Mouse (Mus musculus) MEL (cell line): ENCODE data around the gene Olfr1034. TPM values are rescaled to one million over a fixed set of nuclear protein-coding genes. Genes with fewer than 3 reads are reported as not detected.

Source experiments
- DNase-seq: peaks from one replicate; pipeline ENCODE4 v3.0.0; 2011; ENCODE audit warnings: low read depth, low spot score
- H3K27ac ChIP-seq: 2 replicates; pipeline ENCODE4 v1.5.1; 2012; ENCODE audit warnings: low read depth, mild to moderate bottlenecking, control low read depth, low read length, moderate library complexity; ENCODE audit not compliant: control insufficient read depth
- H3K27me3 ChIP-seq, 2 experiments: fragments of 150-350 bp in 1 of 2; sonication (generic) in 1 of 2; 2 replicates each; pipeline ENCODE4 v1.6.1; 2012; ENCODE audit warnings: low read length in 2 of 2, mild to moderate bottlenecking in 2 of 2, improper control_type of control experiment in 1 of 2, moderate library complexity in 1 of 2; ENCODE audit not compliant: insufficient read depth in 2 of 2, control insufficient read depth in 1 of 2
- H3K36me3 ChIP-seq, 2 experiments: 2 replicates each; pipeline ENCODE4 v1.6.1; 2012 to 2014; ENCODE audit warnings: low read length in 2 of 2, improper control_type of control experiment in 1 of 2, inconsistent platforms in 1 of 2, mild to moderate bottlenecking in 1 of 2; ENCODE audit not compliant: insufficient read depth in 2 of 2, control insufficient read depth in 1 of 2
- H3K4me1 ChIP-seq, 2 experiments: fragments of 150-350 bp in 1 of 2; sonication (generic) in 1 of 2; 2 replicates each; pipeline ENCODE4 v1.6.1; 2012; ENCODE audit warnings: low read length in 2 of 2, improper control_type of control experiment in 1 of 2, mild to moderate bottlenecking in 1 of 2; ENCODE audit not compliant: insufficient read depth in 2 of 2, control insufficient read depth in 1 of 2
- H3K4me3 ChIP-seq, 2 experiments: fragments of 150-350 bp in 1 of 2; sonication (generic) in 1 of 2; 2 replicates each; pipeline ENCODE4 v1.5.1; 2012; ENCODE audit warnings: low read depth in 2 of 2, low read length in 2 of 2, mild to moderate bottlenecking in 2 of 2, moderate library complexity in 2 of 2, control low read depth in 1 of 2, improper control_type of control experiment in 1 of 2; ENCODE audit not compliant: control insufficient read depth in 1 of 2, insufficient read depth in 1 of 2
- H3K79me2 ChIP-seq: 2 replicates; pipeline ENCODE4 v1.6.1; 2012; ENCODE audit warnings: mild to moderate bottlenecking, low read length, moderate library complexity; ENCODE audit not compliant: control insufficient read depth, poor library complexity, insufficient read depth
- H3K9ac ChIP-seq: 2 replicates; pipeline ENCODE4 v1.6.1; 2012; ENCODE audit warnings: low read depth, mild to moderate bottlenecking, control low read depth, low read length, moderate library complexity; ENCODE audit not compliant: control insufficient read depth, poor library complexity, severe bottlenecking
- H3K9me3 ChIP-seq: fragments of 150-350 bp; sonication (generic); replicated peaks from 2 replicates; pipeline ENCODE4 v1.6.1; 2012; ENCODE audit warnings: mild to moderate bottlenecking, low read length, improper control_type of control experiment, moderate library complexity; ENCODE audit not compliant: insufficient read depth
- GATA1 ChIP-seq: IDR thresholded peaks from 2 replicates; pipeline ENCODE4 v1.6.1; 2011; ENCODE audit warnings: low read depth, low read length, improper control_type of control experiment
- MAX ChIP-seq: IDR thresholded peaks from 2 replicates; pipeline ENCODE4 v1.6.1; 2011; ENCODE audit warnings: low read length, improper control_type of control experiment
- MAZ ChIP-seq: IDR thresholded peaks from 2 replicates; pipeline ENCODE4 v1.6.1; 2012; ENCODE audit warnings: low read depth, mild to moderate bottlenecking, inconsistent platforms, low read length, improper control_type of control experiment
- NELFE ChIP-seq: IDR thresholded peaks from 2 replicates; pipeline ENCODE4 v1.6.1; 2011; ENCODE audit warnings: low read depth, low read length, improper control_type of control experiment
- TBP ChIP-seq: IDR thresholded peaks from 2 replicates; pipeline ENCODE4 v1.8.0; 2011; ENCODE audit warnings: low read depth, low read length, improper control_type of control experiment
- USF1 ChIP-seq: IDR thresholded peaks from 2 replicates; pipeline ENCODE4 v1.6.1; 2014; ENCODE audit warnings: low read depth, mild to moderate bottlenecking, inconsistent platforms, low read length, improper control_type of control experiment, moderate library complexity
- ZKSCAN1 ChIP-seq: IDR thresholded peaks from 2 replicates; pipeline ENCODE4 v1.6.1; 2012; ENCODE audit warnings: low read depth, mild to moderate bottlenecking, inconsistent platforms, low read length, improper control_type of control experiment, moderate library complexity
- polyA plus RNA-seq, 2 experiments: library from polyadenylated mRNA; stranded (reverse) in 1 of 2; unstranded in 1 of 2; fragments of >175 nt in 1 of 2; fragments of >200 nt in 1 of 2; gene quantifications; 2 replicates each; pipeline versions ENCODE4 v1.2.1 to v1.2.4; 2012; ENCODE audit warnings: low replicate concordance in 2 of 2, low read depth in 1 of 2; ENCODE audit not compliant: insufficient read length in 2 of 2, insufficient read depth in 1 of 2, missing spikeins in 1 of 2
- total RNA-seq: library from RNA; depleted of rRNA; stranded (reverse); fragments of 300-350 nt; gene quantifications from 2 replicates; pipeline ENCODE4 v1.2.3, GENCODE M21; 2012; rRNA removed

Gene Olfr1034
- total and polyA plus RNA-seq, 3 experiments = not detected

- H3K9me3 ChIP-seq = no peaks in the 10 kb centered on the region
- H3K4me1 ChIP-seq = no peaks in the 10 kb centered on the region
- H3K27me3 ChIP-seq = no peaks in the 10 kb centered on the region
- H3K4me3 ChIP-seq = no peak within 1 kb of the TSS
- no peak within 1 kb of the TSS for H3K27ac ChIP-seq
- H3K79me2 ChIP-seq = no peaks in the 10 kb centered on the region
- no peak for DNase-seq
- no peak within 1 kb of the TSS for H3K9ac ChIP-seq
- TF ChIP-seq MAX (no peak), GATA1 (no peak), USF1 (no peak), MAZ (no peak), NELFE (no peak), TBP (no peak), ZKSCAN1 (no peak)
- no peaks in the 10 kb centered on the region for H3K36me3 ChIP-seq
These were observed 41.6 kb downstream of the Olfr1034 start, which contains the start of gene Olfr1037 for GRCm38 (mm10) chr2:86087285-86087684. Gene Olfr1037 (minus strand): TSS chr2:86087385.

Other genes with a start within 250 kb of the Olfr1034 start
- not detected in 2 replicates for gene Olfr1016, start 243.3 kb upstream of the Olfr1034 start, total RNA-seq
- gene Olfr1016, start 243.3 kb upstream of the Olfr1034 start, polyA plus RNA-seq = not detected
- not detected in 2 replicates for gene Olfr1018, start 227.4 kb upstream of the Olfr1034 start, total RNA-seq
- not detected for gene Olfr1018, start 227.4 kb upstream of the Olfr1034 start, polyA plus RNA-seq
- gene Olfr1019, start 200.4 kb upstream of the Olfr1034 start, total RNA-seq = not detected in 2 replicates
- not detected for gene Olfr1019, start 200.4 kb upstream of the Olfr1034 start, polyA plus RNA-seq
- not detected in 2 replicates for gene Olfr1020, start 198.8 kb upstream of the Olfr1034 start, total RNA-seq
- not detected for gene Olfr1020, start 198.8 kb upstream of the Olfr1034 start, polyA plus RNA-seq
- gene Olfr1022, start 177.3 kb upstream of the Olfr1034 start, total RNA-seq = not detected in 2 replicates
- gene Olfr1022, start 177.3 kb upstream of the Olfr1034 start, polyA plus RNA-seq = not detected
- gene Olfr1023, start 160.2 kb upstream of the Olfr1034 start, total RNA-seq = not detected in 2 replicates
- not detected for gene Olfr1023, start 160.2 kb upstream of the Olfr1034 start, polyA plus RNA-seq
- gene Olfr1024, start 140.8 kb upstream of the Olfr1034 start, total RNA-seq = not detected in 2 replicates
- gene Olfr1024, start 140.8 kb upstream of the Olfr1034 start, polyA plus RNA-seq = not detected
- gene Olfr1025-ps1, start 130.7 kb upstream of the Olfr1034 start, total RNA-seq = not detected in 2 replicates
- not detected for gene Olfr1025-ps1, start 130.7 kb upstream of the Olfr1034 start, polyA plus RNA-seq
- gene Olfr1026, start 124.3 kb upstream of the Olfr1034 start, total RNA-seq = not detected in 2 replicates
- gene Olfr1026, start 124.3 kb upstream of the Olfr1034 start, polyA plus RNA-seq = not detected
- not detected in 2 replicates for gene Olfr1028, start 95.4 kb upstream of the Olfr1034 start, total RNA-seq
- gene Olfr1028, start 95.4 kb upstream of the Olfr1034 start, polyA plus RNA-seq = not detected
- not detected in 2 replicates for gene Olfr1029, start 72.0 kb upstream of the Olfr1034 start, total RNA-seq
- gene Olfr1029, start 72.0 kb upstream of the Olfr1034 start, polyA plus RNA-seq = not detected
- not detected in 2 replicates for gene Olfr1030, start 66.6 kb upstream of the Olfr1034 start, total RNA-seq
- not detected for gene Olfr1030, start 66.6 kb upstream of the Olfr1034 start, polyA plus RNA-seq
- gene Olfr1031, start 55.6 kb upstream of the Olfr1034 start, total RNA-seq = not detected in 2 replicates
- gene Olfr1031, start 55.6 kb upstream of the Olfr1034 start, polyA plus RNA-seq = not detected
- not detected in 2 replicates for gene Olfr1032, start 40.3 kb upstream of the Olfr1034 start, total RNA-seq
- not detected for gene Olfr1032, start 40.3 kb upstream of the Olfr1034 start, polyA plus RNA-seq
- not detected in 2 replicates for gene Olfr1033, start 25.2 kb upstream of the Olfr1034 start, total RNA-seq
- gene Olfr1033, start 25.2 kb upstream of the Olfr1034 start, polyA plus RNA-seq = not detected
- not detected in 2 replicates for gene Olfr1036, start 28.1 kb downstream of the Olfr1034 start, total RNA-seq
- not detected for gene Olfr1036, start 28.1 kb downstream of the Olfr1034 start, polyA plus RNA-seq
- not detected in 2 replicates for gene Olfr1037, start 41.5 kb downstream of the Olfr1034 start, total RNA-seq
- not detected for gene Olfr1037, start 41.5 kb downstream of the Olfr1034 start, polyA plus RNA-seq
- gene Olfr1039, start 90.1 kb downstream of the Olfr1034 start, total RNA-seq = not detected in 2 replicates
- not detected for gene Olfr1039, start 90.1 kb downstream of the Olfr1034 start, polyA plus RNA-seq
- gene Olfr1040, start 100.9 kb downstream of the Olfr1034 start, total RNA-seq = not detected in 2 replicates
- not detected for gene Olfr1040, start 100.9 kb downstream of the Olfr1034 start, polyA plus RNA-seq
- not detected in 2 replicates for gene Olfr1042, start 116.0 kb downstream of the Olfr1034 start, total RNA-seq
- gene Olfr1042, start 116.0 kb downstream of the Olfr1034 start, polyA plus RNA-seq = not detected
- not detected in 2 replicates for gene Olfr1043, start 121.7 kb downstream of the Olfr1034 start, total RNA-seq
- gene Olfr1043, start 121.7 kb downstream of the Olfr1034 start, polyA plus RNA-seq = not detected
- not detected in 2 replicates for gene Olfr1044, start 132.0 kb downstream of the Olfr1034 start, total RNA-seq
- not detected for gene Olfr1044, start 132.0 kb downstream of the Olfr1034 start, polyA plus RNA-seq
- not detected in 2 replicates for gene Olfr52, start 139.8 kb downstream of the Olfr1034 start, total RNA-seq
- not detected for gene Olfr52, start 139.8 kb downstream of the Olfr1034 start, polyA plus RNA-seq
- gene Olfr1045, start 157.1 kb downstream of the Olfr1034 start, total RNA-seq = not detected in 2 replicates
- gene Olfr1045, start 157.1 kb downstream of the Olfr1034 start, polyA plus RNA-seq = not detected
- gene Olfr1046, start 173.5 kb downstream of the Olfr1034 start, total RNA-seq = not detected in 2 replicates
- gene Olfr1046, start 173.5 kb downstream of the Olfr1034 start, polyA plus RNA-seq = not detected
- not detected in 2 replicates for gene Olfr1047, start 185.5 kb downstream of the Olfr1034 start, total RNA-seq
- not detected for gene Olfr1047, start 185.5 kb downstream of the Olfr1034 start, polyA plus RNA-seq
- not detected in 2 replicates for gene Olfr1048, start 194.4 kb downstream of the Olfr1034 start, total RNA-seq
- gene Olfr1048, start 194.4 kb downstream of the Olfr1034 start, polyA plus RNA-seq = not detected
- not detected in 2 replicates for gene Olfr1049, start 212.5 kb downstream of the Olfr1034 start, total RNA-seq
- not detected for gene Olfr1049, start 212.5 kb downstream of the Olfr1034 start, polyA plus RNA-seq
- not detected in 2 replicates for gene Olfr1051, start 233.2 kb downstream of the Olfr1034 start, total RNA-seq
- not detected for gene Olfr1051, start 233.2 kb downstream of the Olfr1034 start, polyA plus RNA-seq
- gene Olfr1052, start 246.6 kb downstream of the Olfr1034 start, total RNA-seq = not detected in 2 replicates
- gene Olfr1052, start 246.6 kb downstream of the Olfr1034 start, polyA plus RNA-seq = not detected